Mouse (Mus musculus) adrenal gland, adult 8-10 months (tissue): ENCODE data around the gene Abcf2. TPM values are rescaled to one million over a fixed set of nuclear protein-coding genes. Genes with fewer than 3 reads are reported as not detected.

Experiments
- DNase-seq: peaks from one replicate; pipeline ENCODE4 v3.0.0; 2022
- microRNA-seq, 2 experiments: library from miRNA; unstranded; fragments of <30 nt; microRNA quantifications; one replicate each; pipeline ENCODE4 v1.2.0; 2022
- total RNA-seq, 4 experiments: library from RNA; stranded (reverse); gene quantifications; 2 replicates each; pipeline ENCODE4 v1.2.4; 2022

Abcf2 gene
- total RNA-seq, 4 experiments from 2014 or later, result 59.5 to 89.6 (median 75.2) TPM

DNA sequence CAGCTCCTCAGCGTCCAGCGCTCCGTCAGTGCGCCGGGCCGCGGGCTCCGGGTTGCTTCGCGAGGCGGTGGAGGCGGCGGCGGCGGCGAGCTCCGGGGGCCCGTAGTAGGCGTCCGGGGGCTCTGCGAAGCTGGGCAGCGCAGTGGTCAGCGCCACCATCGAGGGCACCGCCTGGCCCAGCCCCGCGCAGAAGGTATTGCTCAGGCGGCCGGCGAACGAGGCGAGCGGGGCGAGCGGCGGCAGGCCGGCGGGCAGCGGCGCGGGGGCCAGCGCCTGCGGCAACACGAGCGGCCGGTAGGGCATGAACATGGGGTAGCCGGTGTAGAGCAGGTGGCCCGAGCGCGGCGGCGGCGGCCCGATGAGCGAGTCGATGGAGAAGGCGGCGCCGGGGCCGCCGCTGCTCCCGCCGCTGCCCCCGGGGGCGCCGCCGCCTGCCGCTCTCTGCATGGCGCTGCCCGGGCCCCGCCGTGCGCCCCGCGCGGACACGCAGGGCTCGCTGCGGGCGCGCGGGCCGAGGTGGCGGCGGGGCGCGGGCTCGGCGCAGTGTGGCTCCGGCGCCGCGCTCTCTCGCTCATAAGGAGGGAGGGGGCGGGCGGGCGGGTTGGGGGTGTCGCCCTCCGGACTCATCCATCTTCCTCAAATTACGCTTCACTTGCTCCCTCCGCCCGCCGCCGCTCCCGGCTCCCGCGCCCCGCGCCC lies 50.9 kb downstream of the Abcf2 start:
- no peak for DNase-seq

DNA sequence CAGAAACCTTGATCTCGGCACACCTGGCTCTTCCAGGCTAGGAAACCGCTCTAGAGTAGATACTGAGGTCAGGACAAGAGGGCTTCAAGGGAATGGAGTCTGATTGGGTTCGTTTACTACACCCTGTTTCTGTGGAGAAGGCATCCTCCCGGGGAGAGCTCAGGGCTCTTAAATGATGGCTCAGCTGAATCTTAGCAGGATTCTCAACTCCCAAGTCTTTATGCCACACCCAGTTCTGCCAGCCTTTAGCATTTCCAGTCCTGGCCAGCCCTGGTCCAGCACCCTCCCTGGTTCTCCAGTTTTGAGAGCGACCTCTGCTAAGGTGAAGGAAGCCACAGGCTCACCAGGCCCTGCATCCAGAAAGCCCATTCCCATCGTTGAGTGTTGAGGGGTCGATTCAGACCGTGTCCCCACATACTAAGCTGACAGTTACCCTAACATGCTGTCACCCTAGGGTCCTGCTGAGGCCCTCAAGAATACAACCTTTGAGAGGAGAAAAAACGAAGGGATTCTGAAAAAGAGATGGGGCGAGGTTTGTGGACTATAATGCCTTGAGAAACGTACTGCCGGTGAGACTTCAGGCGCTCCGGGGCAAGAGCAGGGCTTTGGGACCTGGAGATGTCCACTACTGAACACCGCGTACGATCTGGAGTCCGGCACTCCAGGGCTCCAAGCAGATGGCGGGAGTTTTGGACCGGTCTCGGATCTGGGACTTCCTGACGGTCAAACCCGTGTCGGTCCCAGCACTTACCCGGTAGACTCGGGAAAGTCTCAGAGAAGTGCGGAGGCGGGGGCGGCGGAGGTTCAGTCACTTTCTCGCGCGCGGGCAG lies 51.7 kb downstream of the Abcf2 start:
- DNase-seq, result no peak

DNA sequence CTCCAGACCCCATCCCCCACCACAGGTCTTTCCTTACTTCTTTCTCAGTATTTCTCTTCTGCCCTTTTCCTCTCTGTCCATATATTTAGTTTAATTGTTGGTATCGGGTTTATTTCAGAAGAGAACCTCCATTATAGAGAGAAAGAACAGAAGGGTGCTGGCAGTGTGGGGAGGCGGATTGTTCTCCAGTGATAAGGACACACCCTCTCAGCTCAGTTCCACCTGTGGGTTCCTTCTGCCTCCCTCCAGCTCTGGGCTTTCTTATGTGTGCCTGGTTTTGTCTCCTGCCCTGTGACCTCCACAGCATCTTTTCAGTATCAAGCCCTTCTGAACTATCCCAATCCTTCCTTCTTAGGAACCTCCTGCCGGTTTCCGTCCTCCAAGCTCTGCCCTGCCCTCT lies 52.7 kb downstream of the Abcf2 start:
- DNase-seq, result no peak

DNA sequence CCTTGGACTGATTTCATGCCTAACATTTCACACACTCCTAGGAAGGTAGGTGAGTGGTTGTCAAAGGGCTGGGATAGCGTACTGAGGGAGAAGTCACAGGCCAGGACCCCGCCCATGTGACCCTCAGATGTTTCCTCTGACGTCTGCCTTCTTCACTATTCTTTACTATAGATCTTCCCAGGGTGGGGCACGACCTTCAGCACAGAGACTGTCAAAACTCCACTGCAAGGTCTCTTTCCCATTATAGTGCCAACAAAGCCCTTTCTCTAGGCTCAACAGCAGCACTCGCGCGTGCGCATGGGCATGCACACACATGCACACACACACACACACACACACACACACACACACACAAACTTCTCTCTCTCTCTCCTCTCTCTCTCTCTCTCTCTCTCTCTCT lies 53.5 kb downstream of the Abcf2 start:
- no peak for DNase-seq

DNA sequence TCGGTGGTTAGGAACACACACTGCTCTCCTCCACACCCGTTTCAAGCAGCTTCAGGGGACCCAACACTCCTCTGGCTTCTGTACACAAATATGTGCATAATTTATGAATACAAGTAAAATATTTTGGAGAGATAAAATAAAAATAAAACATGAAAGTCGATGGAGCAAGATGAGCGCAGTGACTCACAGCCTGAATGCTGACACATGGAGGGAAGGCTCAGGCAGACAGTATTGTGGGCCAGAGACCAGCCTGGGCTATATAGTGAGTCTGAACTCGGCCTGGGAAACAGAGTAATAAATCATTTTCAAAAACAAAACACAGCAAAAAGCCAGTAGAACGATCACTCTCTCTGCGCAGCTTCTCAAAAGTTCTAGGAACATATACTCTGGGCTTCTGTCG lies 55.9 kb downstream of the Abcf2 start:
- no peak for DNase-seq

Small RNA genes lying within 50 kb of the gene (microRNA-seq; reads per million reads assigned to microRNA genes)
- gene Mir671, result 678 to 1,014 reads per million in 2 experiments

Other genes starting within 250 kb of the Abcf2 start
- gene Kcnh2, start 225.9 kb downstream of the Abcf2 start, total RNA-seq, result 10 to 100 TPM; 17.7 to 47.2 (median 36.0) TPM
- gene Nos3, start 212.7 kb downstream of the Abcf2 start, total RNA-seq, result 10 to 100 TPM in 1 of 4 experiments, 1 to 10 TPM in 3; 6.5 to 11.2 (median 9.1) TPM
- gene Atg9b, start 185.3 kb downstream of the Abcf2 start, total RNA-seq, result 1 to 10 TPM in 1 of 4 experiments, under 1 TPM in 3; 0.55 to 1.3 (median 0.64) TPM
- gene Abcb8, start 183.8 kb downstream of the Abcf2 start, total RNA-seq, result 10 to 100 TPM; 73.5 to 97.6 (median 86.0) TPM
- gene Asic3, start 164.1 kb downstream of the Abcf2 start, total RNA-seq, result under 1 TPM in 3 of 4 experiments, not detected in 1; 0.30 to 0.59 (median 0.55) TPM
- gene Cdk5, start 153.9 kb downstream of the Abcf2 start, total RNA-seq, result 10 to 100 TPM; 43.2 to 66.8 (median 56.2) TPM
- gene Slc4a2, start 153.6 kb downstream of the Abcf2 start, total RNA-seq, result 10 to 100 TPM; 53.0 to 84.3 (median 65.6) TPM
- 100 to 1,000 TPM in 2 of 4 experiments, 10 to 100 TPM in 2; 96.8 to 117 (median 102) TPM for gene Fastk, start 132.2 kb downstream of the Abcf2 start, total RNA-seq
- gene Tmub1, start 129.6 kb downstream of the Abcf2 start, total RNA-seq, result 10 to 100 TPM; 17.0 to 19.6 (median 17.7) TPM
- 100 to 1,000 TPM in 2 of 4 experiments, 10 to 100 TPM in 2; 86.3 to 117 (median 102) TPM for gene Agap3, start 125.3 kb downstream of the Abcf2 start, total RNA-seq
- gene Gbx1, start 50.3 kb downstream of the Abcf2 start, total RNA-seq, result not detected
- under 1 TPM; 0.37 to 0.75 (median 0.59) TPM for gene Asb10, start 36.5 kb downstream of the Abcf2 start, total RNA-seq
- not detected for gene 4931409K22Rik, start 20.7 kb downstream of the Abcf2 start, total RNA-seq
- gene Chpf2, start 9.3 kb upstream of the Abcf2 start, total RNA-seq, result 10 to 100 TPM; 38.1 to 70.3 (median 57.1) TPM
- 10 to 100 TPM; 14.3 to 42.2 (median 24.7) TPM for gene Smarcd3, start 46.9 kb upstream of the Abcf2 start, total RNA-seq
- 10 to 100 TPM; 72.3 to 74.6 (median 73.6) TPM for gene Nub1, start 108.1 kb upstream of the Abcf2 start, total RNA-seq
- 1 to 10 TPM; 2.5 to 3.5 (median 2.7) TPM for gene Wdr86, start 153.3 kb upstream of the Abcf2 start, total RNA-seq
- 1 to 10 TPM in 1 of 4 experiments, not detected in 3; 5.3 TPM for gene Crygn, start 180.5 kb upstream of the Abcf2 start, total RNA-seq